Mouse (Mus musculus) heart, embryonic 11.5 days (tissue): ENCODE measurements at regions not wholly inside any gene's neighbourhood (a gene's known extent, or its start where the extent isn't known, plus 50 kb on each side); places are given as distances from the start of the nearest gene placed in this dataset.
"Not testable (repeated sequence)": the region's sequence is repeated elsewhere in the genome, so short reads cannot be mapped to it uniquely, and the experiment has no call there.

ENCODE experiments used
- ATAC-seq: fragments of 200-750 bp; cut with Nextera tagmentation; replicated peaks from 2 replicates; pipeline ENCODE4 v1.8.0; 2017; ENCODE audit warnings: moderate library complexity; ENCODE audit not compliant: insufficient number of reproducible peaks, low FRiP score, low TSS enrichment
- H3K27ac ChIP-seq: fragments of 300-500 bp; sonication (generic); 2 replicates; pipeline ENCODE4 v1.5.1; 2014; ENCODE audit warnings: mild to moderate bottlenecking, low read depth, low read length
- H3K27me3 ChIP-seq: fragments of 300-500 bp; sonication (generic); 2 replicates; pipeline ENCODE4 v1.6.1; 2014; ENCODE audit warnings: mild to moderate bottlenecking, low read length, mixed read lengths; ENCODE audit not compliant: control insufficient read depth, insufficient read depth
- H3K36me3 ChIP-seq: fragments of 300-500 bp; sonication (generic); 2 replicates; pipeline ENCODE4 v1.6.1; 2014; ENCODE audit warnings: mild to moderate bottlenecking, low read length, moderate library complexity, mixed read lengths; ENCODE audit not compliant: control insufficient read depth, insufficient read depth
- H3K4me1 ChIP-seq: fragments of 300-500 bp; sonication (generic); 2 replicates; pipeline ENCODE4 v1.6.1; 2014; ENCODE audit warnings: low read length; ENCODE audit not compliant: control insufficient read depth, insufficient read depth
- H3K4me2 ChIP-seq: fragments of 300-500 bp; sonication (generic); 2 replicates; pipeline ENCODE4 v1.6.1; 2014; ENCODE audit warnings: mild to moderate bottlenecking, moderate library complexity
- H3K4me3 ChIP-seq: fragments of 300-500 bp; sonication (generic); 2 replicates; pipeline ENCODE4 v1.5.1; 2014; ENCODE audit warnings: low read depth, low read length
- H3K9ac ChIP-seq: fragments of 300-500 bp; sonication (generic); 2 replicates; pipeline ENCODE4 v1.6.1; 2014; ENCODE audit warnings: mild to moderate bottlenecking, low read depth, low read length, moderate library complexity
- H3K9me3 ChIP-seq: fragments of 300-500 bp; sonication (generic); replicated peaks from 2 replicates; pipeline ENCODE4 v1.6.1; 2016; ENCODE audit warnings: low read length; ENCODE audit not compliant: control insufficient read depth
- WGBS: fragments of 180-500 bp; shearing (Covaris S2); extraction: QIAGEN DNeasy Blood & Tissue Kit; methylation state at CpG from one replicate; pipeline ENCODE4 v1.1.7; 2014; ENCODE audit not compliant: insufficient replicate concordance; 5-methylcytosine and 5-hydroxymethylcytosine counted together

DNA sequence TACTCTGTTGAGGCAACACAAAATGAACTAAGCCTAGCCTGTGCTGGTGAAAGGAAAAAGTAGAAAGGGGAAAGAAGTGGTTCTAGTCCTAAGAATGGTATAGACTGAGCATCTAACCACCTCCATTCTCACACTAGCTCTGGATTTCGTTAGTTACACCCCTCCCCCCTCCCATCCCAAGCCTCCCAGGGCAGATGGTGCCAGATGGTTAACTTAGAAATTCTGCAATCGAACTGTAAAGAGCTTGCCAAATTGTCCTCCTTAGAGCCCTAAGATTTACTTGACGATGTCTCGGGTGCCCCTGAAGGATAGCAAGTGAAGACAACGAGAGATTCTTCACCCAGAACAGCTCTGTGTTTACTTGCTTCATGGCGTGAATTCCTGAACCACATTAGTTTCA is 453.7 kb upstream of the Clint1 start:
- ATAC-seq: no peak
- Histone ChIP-seq H3K4me1 (no peaks in the 10 kb centered on the region), H3K4me3 (no peak overlapping the region), H3K27ac (no peak overlapping the region), H3K9ac (no peak overlapping the region), H3K4me2 (no peak overlapping the region), H3K9me3 (no peaks in the 10 kb centered on the region), H3K27me3 (no peaks in the 10 kb centered on the region), H3K36me3 (no peaks in the 10 kb centered on the region)
- WGBS: 62% methylated on average over 6 of the region's 6 CpGs

DNA sequence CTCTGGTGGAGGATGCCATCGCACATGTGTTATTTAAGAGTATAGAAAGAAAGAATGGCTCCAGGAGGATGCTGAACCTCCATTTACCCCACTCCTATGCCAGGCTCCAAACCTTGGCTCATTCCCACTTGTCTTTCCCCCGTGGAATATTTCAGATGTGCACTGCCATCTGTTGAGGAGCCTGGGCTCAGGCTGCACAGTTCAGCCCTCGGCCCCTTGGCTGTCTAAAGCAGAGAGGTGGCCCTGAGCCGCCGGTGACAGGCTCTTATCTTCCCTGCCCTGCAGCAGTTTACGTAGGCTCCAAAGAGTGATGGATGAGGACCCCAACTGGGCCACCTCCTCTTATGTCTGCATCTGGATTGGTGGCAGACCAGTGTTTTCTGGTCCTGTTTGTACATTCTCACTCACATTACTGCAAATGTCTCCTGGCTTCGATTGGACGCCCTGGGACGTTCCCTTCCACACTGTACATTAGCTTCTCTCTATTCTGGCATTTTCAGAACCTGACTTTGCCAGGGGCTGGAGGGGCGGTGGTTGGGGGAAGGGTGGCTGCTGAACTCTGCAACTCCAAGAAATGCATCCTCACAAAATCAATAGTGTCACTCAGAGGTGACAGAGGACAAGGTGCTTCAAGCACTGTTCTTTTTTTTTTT is 447.3 kb upstream of the Clint1 start:
- WGBS: 35% methylated on average over 10 of the region's 10 CpGs
- Histone ChIP-seq H3K4me1 (no peaks in the 10 kb centered on the region), H3K27ac (no peak overlapping the region), H3K36me3 (no peaks in the 10 kb centered on the region), H3K27me3 (no peaks in the 10 kb centered on the region), H3K4me2 (no peak overlapping the region), H3K4me3 (no peak overlapping the region), H3K9me3 (no peaks in the 10 kb centered on the region), H3K9ac (no peak overlapping the region)
- ATAC-seq: no peak

DNA sequence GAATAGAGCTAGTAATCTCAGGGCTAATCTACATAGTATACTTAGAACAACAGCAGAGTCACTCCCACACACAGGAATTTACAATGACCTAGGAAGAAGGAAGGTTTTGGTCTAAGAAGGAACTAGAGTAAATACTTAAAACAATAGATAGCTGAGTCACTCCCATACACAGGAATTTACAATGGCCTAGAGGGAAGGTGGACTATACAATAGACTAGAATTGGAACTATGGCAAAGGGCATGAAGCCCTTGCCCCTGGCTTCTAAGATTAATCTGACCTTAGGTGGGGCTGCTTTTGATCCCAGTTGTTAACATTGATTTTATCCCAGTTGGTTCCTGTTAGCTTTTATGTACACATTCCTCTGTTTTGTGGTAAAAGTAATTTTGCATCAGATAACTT is 427.8 kb upstream of the Clint1 start:
- H3K4me3 ChIP-seq, H3K27ac ChIP-seq, ATAC-seq, H3K9ac ChIP-seq, H3K4me2 ChIP-seq, H3K9me3 ChIP-seq, H3K4me1 ChIP-seq, H3K27me3 ChIP-seq, H3K36me3 ChIP-seq: not testable (repeated sequence)

DNA sequence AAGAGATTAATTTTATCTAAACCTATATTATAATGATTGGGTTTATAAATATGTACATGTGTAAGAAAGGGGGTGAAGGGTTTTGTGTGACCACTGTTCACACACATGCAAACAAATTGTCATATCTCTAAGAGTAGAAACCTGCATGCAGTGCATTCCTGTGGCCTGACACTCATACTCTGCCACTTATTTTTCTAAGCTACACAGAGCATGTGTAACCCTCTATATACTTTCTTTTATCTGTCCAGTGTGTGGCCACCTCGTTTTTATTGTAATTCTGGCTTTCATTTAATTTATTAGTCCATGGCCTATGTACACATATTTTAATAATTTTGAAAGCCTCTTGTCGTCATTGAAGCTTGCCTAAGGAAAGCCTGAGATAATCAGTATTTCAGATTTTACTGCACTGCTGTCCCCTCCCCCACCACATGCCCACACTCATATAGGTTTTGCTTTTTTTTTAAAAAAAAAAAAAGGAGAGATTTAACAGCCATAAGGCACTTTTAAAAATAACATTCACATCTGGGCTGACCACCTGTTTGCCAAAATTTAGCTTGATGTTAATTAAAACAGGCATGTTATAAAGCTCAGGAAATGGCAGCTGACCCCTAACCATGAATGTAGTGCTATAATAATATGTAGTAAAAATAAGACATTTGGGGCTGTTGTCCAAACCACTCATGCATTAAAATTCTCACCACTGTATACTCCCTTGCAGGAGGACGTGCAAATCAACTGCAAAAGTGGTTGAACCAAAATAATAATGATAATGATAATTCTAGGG is 410.7 kb upstream of the Clint1 start:
- ATAC-seq: no peak
- WGBS: 62% methylated on average over 3 of the region's 3 CpGs
- no peak overlapping the region for H3K27ac ChIP-seq

DNA sequence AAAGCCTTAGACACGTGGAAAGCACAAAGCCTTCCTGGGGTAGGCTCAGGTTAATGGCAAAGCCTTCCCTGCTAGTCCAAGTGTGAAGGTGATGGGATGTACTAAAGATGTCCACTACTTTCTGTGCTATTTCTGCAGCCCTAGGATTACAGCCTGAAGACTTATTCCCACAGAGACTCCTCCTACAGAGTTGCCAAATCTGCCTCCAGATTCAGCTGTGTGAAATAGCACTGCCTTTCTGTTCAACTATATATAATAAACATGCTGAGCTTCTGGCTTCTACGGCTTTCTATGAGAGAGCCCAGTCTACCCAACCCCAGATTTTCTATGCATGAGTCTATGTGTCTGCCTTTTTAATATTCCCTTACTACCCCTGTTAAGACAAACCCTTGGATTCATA is 405.3 kb upstream of the Clint1 start:
- Histone ChIP-seq H3K27ac (no peak overlapping the region), H3K4me2 (no peak overlapping the region), H3K4me3 (no peak overlapping the region), H3K27me3 (no peaks in the 10 kb centered on the region), H3K9me3 (no peaks in the 10 kb centered on the region), H3K4me1 (no peaks in the 10 kb centered on the region), H3K36me3 (no peaks in the 10 kb centered on the region), H3K9ac (no peak overlapping the region)
- 73% methylated on average over 2 of the region's 2 CpGs for WGBS
- no peak for ATAC-seq

More for the DNA sequence above, 410.7 kb upstream of the Clint1 start:
- Histone ChIP-seq H3K4me2 (no peak overlapping the region), H3K9me3 (no peaks in the 10 kb centered on the region), H3K9ac (no peak overlapping the region), H3K4me1 (no peaks in the 10 kb centered on the region), H3K4me3 (no peak overlapping the region), H3K36me3 (no peaks in the 10 kb centered on the region), H3K27me3 (no peaks in the 10 kb centered on the region)

DNA sequence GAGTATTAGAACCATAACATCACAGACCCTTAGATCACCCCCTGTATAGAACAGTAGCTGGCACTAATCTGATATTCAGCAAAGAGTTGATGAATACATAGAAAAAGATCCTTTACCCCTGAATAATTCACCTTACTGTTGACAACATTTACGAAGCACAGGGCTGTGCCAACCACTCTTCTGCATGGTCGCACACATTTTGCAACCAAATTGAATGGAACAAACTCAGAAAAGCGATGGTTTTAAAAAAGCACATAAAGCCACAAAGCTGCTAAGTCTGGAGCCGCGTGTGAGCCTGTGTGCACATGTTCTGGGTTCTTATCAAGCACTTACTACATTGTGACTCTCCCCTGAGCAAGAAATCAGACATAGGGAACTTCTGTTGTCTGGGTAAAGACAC is 397.6 kb upstream of the Clint1 start:
- ATAC-seq: no peak
- Histone ChIP-seq H3K4me3 (no peak overlapping the region), H3K9me3 (no peaks in the 10 kb centered on the region), H3K4me1 (0 out of 2 replicates have a peak, but pooled peaks cover 5% of the 10 kb centered on the region), H3K9ac (no peak overlapping the region), H3K27ac (no peak overlapping the region), H3K27me3 (no peaks in the 10 kb centered on the region), H3K4me2 (no peak overlapping the region), H3K36me3 (no peaks in the 10 kb centered on the region)
- WGBS: 80% methylated on average over 5 of the region's 5 CpGs

DNA sequence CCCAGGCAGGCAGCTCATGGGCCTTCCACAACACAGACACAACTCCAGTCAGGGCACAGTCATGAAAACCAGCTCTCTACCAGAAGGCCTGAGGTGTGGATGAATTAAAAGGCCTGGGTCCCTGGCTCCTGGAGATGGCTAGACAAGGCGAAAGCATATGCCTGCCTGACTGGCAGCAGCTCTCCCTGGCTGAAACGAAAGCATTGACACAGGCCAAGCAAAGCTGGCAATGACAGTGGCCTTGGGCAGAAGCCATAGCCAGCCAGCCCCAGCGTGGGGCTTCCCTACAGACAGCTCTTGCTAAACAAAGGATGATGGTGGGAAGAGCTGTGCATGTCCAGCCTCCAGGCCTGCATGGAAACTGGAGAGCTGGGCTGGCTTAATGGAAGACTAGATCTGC is 396.9 kb upstream of the Clint1 start:
- Histone ChIP-seq H3K4me3 (no peak overlapping the region), H3K27ac (no peak overlapping the region), H3K36me3 (no peaks in the 10 kb centered on the region), H3K9me3 (no peaks in the 10 kb centered on the region), H3K4me2 (no peak overlapping the region), H3K9ac (no peak overlapping the region), H3K27me3 (no peaks in the 10 kb centered on the region), H3K4me1 (0 out of 2 replicates have a peak, but pooled peaks cover 5% of the 10 kb centered on the region)
- 65% methylated on average over 3 of the region's 3 CpGs for WGBS
- ATAC-seq: no peak

DNA sequence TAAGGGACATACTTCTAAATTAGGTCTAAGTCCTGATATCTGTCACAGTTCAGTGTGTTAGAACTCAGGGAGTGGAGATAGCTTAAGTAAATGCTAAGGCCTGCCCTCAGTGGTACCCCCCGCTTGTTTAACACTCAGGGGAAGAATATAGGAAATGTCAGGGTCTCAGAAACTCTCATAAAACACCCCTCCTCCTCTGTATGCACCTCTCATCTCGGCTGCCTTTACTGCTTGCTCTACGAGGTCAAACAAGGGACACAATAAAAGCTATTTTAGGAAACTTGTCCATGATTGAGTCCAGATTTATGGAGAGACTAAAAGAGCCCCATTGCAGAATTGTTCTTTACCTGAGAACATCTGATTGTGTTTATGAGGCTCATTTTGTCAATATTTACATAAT is 395.1 kb upstream of the Clint1 start:
- no peak overlapping the region for H3K9ac ChIP-seq
- no peak overlapping the region for H3K27ac ChIP-seq
- no peak overlapping the region for H3K4me3 ChIP-seq
- 0 out of 2 replicates have a peak, but pooled peaks cover 5% of the 10 kb centered on the region for H3K4me1 ChIP-seq
- no peak overlapping the region for H3K4me2 ChIP-seq
- WGBS: 55% methylated on average over 3 of the region's 3 CpGs
- H3K9me3 ChIP-seq: no peaks in the 10 kb centered on the region
- ATAC-seq: no peak
- no peaks in the 10 kb centered on the region for H3K27me3 ChIP-seq
- no peaks in the 10 kb centered on the region for H3K36me3 ChIP-seq

DNA sequence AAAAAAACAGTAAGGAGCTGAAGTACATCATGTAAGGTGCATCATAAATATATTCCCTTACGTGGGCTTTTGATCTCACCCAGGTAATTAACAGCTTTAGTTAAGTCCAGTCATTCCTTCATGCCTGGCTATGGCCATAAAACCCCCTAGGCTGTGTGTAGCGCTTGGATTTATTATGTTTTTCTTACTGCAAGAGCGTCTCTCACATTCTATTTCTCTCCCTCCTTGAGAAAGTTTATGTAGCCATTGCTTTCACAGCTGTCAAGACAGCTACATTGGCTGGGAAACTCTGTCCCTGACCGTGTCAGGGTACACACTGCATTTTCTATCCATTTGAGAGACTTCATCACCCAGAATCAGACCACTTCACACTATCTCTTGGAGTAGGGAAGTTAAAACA is 394.3 kb upstream of the Clint1 start:
- Histone ChIP-seq H3K9me3 (no peaks in the 10 kb centered on the region), H3K4me1 (0 out of 2 replicates have a peak, but pooled peaks cover 5% of the 10 kb centered on the region), H3K4me2 (no peak overlapping the region), H3K36me3 (no peaks in the 10 kb centered on the region), H3K27ac (no peak overlapping the region), H3K9ac (no peak overlapping the region), H3K27me3 (no peaks in the 10 kb centered on the region), H3K4me3 (no peak overlapping the region)
- no peak for ATAC-seq
- WGBS: 68% methylated on average over 4 of the region's 4 CpGs
